Mouse (Mus musculus) midbrain, postnatal 0 days (tissue): ENCODE data around the gene Hist1h2bj. TPM values are rescaled to one million over a fixed set of nuclear protein-coding genes. Genes with fewer than 3 reads are reported as not detected.

Experiments used
- ATAC-seq: fragments of 200-750 bp; cut with Nextera tagmentation; 2 replicates; pipeline ENCODE4 v1.8.0; 2017; ENCODE audit warnings: moderate number of reproducible peaks, mild to moderate bottlenecking, moderate TSS enrichment, moderate library complexity; ENCODE audit not compliant: low FRiP score
- DNase-seq: peaks from one replicate; pipeline ENCODE4 v3.0.0-alpha.2; 2015; ENCODE audit warnings: low spot score
- H3K27ac ChIP-seq: fragments of 300-500 bp; sonication (generic); 2 replicates; pipeline ENCODE4 v1.5.1; 2014; ENCODE audit warnings: low read depth, mild to moderate bottlenecking, low read length, mixed read lengths
- H3K27me3 ChIP-seq: fragments of 300-500 bp; sonication (generic); 2 replicates; pipeline ENCODE4 v1.6.1; 2014; ENCODE audit warnings: low read length, control low read depth, mixed read lengths; ENCODE audit not compliant: insufficient read depth
- H3K36me3 ChIP-seq: fragments of 300-500 bp; sonication (generic); 2 replicates; pipeline ENCODE4 v1.6.1; 2014; ENCODE audit warnings: low read length, control low read depth, mixed read lengths; ENCODE audit not compliant: insufficient read depth
- H3K4me1 ChIP-seq: fragments of 300-500 bp; sonication (generic); 2 replicates; pipeline ENCODE4 v1.6.1; 2014; ENCODE audit warnings: mild to moderate bottlenecking, control low read depth, antibody characterized with exemption, low read length, mixed read lengths; ENCODE audit not compliant: insufficient read depth
- H3K4me2 ChIP-seq: fragments of 300-500 bp; sonication (generic); 2 replicates; pipeline ENCODE4 v1.6.1; 2014; ENCODE audit warnings: low read depth, mild to moderate bottlenecking, low read length, mixed read lengths; ENCODE audit not compliant: poor library complexity, severe bottlenecking
- H3K4me3 ChIP-seq: fragments of 300-500 bp; sonication (generic); 2 replicates; pipeline ENCODE4 v1.5.1; 2014; ENCODE audit warnings: low read depth, mild to moderate bottlenecking, low read length, moderate library complexity
- H3K9ac ChIP-seq: fragments of 300-500 bp; sonication (generic); replicated peaks from 2 replicates; pipeline ENCODE4 v1.6.1; 2014; ENCODE audit warnings: mild to moderate bottlenecking, low read length, moderate library complexity, mixed read lengths; ENCODE audit not compliant: poor library complexity, severe bottlenecking
- H3K9me3 ChIP-seq: fragments of 300-500 bp; sonication (generic); 2 replicates; pipeline ENCODE4 v1.6.1; 2016; ENCODE audit warnings: low read length, control low read depth
- CTCF ChIP-seq: IDR thresholded peaks from 2 replicates; pipeline ENCODE4 v1.5.1; 2016; ENCODE audit warnings: antibody characterized with exemption, mild to moderate bottlenecking
- whole genome bisulfite sequencing: fragments of 180-500 bp; shearing (Covaris S2); extraction: QIAGEN DNeasy Blood & Tissue Kit; methylation state at CpG from one replicate; pipeline ENCODE4 v1.1.7; 2014; 5-methylcytosine and 5-hydroxymethylcytosine counted together
- polyA plus RNA-seq: library from polyadenylated mRNA; unstranded; fragments of >200 nt; fragmentation: Nextera tagmentation; extraction: Ambion mirVana; gene quantifications from 2 replicates; pipeline ENCODE4 v1.2.1, GENCODE M21; 2015
- total RNA-seq: library from RNA; depleted of rRNA; stranded (reverse); fragments of >200 nt; gene quantifications from 2 replicates; pipeline ENCODE4 v1.2.3, GENCODE M21; 2014

Gene Hist1h2bj
- total and polyA plus RNA-seq, 2 experiments from 2014 or later, result 3.2 to 335 TPM

DNA sequence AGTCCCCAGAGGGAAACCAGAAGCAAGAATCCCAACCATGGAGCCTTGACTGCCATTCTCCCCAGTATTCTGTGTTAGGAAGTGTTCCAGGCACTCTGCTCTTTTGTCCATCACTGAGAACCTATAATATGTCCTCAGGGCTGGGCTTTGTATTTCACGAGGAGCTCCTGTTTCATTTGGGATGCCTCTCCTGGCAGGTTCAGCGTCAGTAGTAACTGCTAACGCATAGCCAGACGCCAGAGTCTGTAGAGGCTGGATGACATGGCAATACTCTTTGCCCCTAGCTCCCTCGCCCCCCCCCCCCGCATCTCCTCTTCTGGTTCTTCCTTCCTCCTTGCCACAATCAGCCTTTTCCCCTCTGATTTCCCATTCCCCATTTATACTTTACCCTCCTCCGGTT lies 33.4 kb upstream of the Hist1h2bj start, which contains the start of gene Prss16:
Prss16 (minus strand) TSS at position 101 of the 400 bp plus-strand sequence.
- H3K9me3 ChIP-seq, result no peaks in the 10 kb centered on the region
- 36% methylated on average over 7 of the region's 7 CpGs for WGBS
- peaks cover 6% of the 10 kb centered on the region for H3K4me1 ChIP-seq
- ATAC-seq, result no peak
- no peak within 1 kb of the TSS for H3K27ac ChIP-seq
- no peak within 1 kb of the TSS for H3K4me2 ChIP-seq
- H3K27me3 ChIP-seq, result peaks cover 82% of the 10 kb centered on the region
- H3K36me3 ChIP-seq, result no peaks in the 10 kb centered on the region
- no peak within 1 kb of the TSS for H3K9ac ChIP-seq
- TF ChIP-seq CTCF, result no peak
- DNase-seq, result no peak
- H3K4me3 ChIP-seq, result no peak within 1 kb of the TSS

DNA sequence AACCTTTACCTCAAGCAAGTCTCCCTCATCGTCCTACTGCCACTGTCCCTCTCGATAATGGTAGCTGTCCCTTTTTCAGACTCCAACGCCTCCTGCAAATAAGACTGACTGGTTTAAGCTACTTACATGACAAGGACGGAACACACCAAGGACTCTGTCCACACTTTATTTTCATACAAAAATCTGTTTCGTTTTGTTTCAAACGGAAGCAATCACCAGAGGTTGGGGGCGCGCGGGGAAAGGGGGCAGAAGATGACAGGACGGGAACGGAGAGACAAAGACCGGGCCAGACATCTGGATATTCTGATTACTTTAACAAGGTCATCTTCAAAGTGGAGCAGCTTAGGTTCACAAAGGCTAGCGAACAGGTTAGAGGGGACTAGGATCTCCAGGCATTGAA lies 29.3 kb upstream of the Hist1h2bj start:
- Histone ChIP-seq H3K4me1 (no peaks in the 10 kb centered on the region), H3K9me3 (no peaks in the 10 kb centered on the region), H3K9ac (no peak overlapping the region), H3K4me3 (no peak overlapping the region), H3K4me2 (no peak overlapping the region), H3K36me3 (no peaks in the 10 kb centered on the region), H3K27ac (no peak overlapping the region), H3K27me3 (peaks cover 76% of the 10 kb centered on the region)
- DNase-seq (no peak), ATAC-seq (no peak)
- WGBS, result 25% methylated on average over 13 of the region's 13 CpGs
- no peak for TF ChIP-seq CTCF

DNA sequence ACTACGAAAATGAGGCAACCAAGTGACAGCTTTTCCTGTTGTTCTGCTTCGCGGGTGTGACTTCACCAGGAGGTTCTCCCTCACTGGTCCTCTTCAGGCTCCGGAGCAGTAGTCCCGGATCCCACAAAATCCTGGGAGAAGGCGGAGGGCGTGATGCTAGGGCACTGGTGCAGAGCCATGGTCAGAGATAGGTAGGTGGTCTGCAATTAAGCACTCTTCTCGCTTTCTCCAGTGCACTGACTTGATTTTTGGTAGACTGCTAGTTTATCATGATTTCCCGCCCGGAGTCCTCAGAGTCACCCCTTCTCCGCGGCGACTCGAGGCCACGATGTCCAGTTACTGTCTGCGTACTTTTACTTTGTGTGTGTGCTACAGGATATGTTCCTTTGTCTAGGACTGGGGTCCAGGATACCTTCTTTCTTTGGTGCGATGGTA lies 28.6 kb upstream of the Hist1h2bj start:
- H3K9me3 ChIP-seq, result no peaks in the 10 kb centered on the region
- no peaks in the 10 kb centered on the region for H3K36me3 ChIP-seq
- no peak overlapping the region for H3K9ac ChIP-seq
- no peak overlapping the region for H3K27ac ChIP-seq
- ATAC-seq (no peak), DNase-seq (no peak)
- H3K4me1 ChIP-seq, result no peaks in the 10 kb centered on the region
- peaks cover 76% of the 10 kb centered on the region for H3K27me3 ChIP-seq
- TF ChIP-seq CTCF, result no peak
- H3K4me2 ChIP-seq, result no peak overlapping the region
- no peak overlapping the region for H3K4me3 ChIP-seq
- 21% methylated on average over 17 of the region's 17 CpGs for WGBS

DNA sequence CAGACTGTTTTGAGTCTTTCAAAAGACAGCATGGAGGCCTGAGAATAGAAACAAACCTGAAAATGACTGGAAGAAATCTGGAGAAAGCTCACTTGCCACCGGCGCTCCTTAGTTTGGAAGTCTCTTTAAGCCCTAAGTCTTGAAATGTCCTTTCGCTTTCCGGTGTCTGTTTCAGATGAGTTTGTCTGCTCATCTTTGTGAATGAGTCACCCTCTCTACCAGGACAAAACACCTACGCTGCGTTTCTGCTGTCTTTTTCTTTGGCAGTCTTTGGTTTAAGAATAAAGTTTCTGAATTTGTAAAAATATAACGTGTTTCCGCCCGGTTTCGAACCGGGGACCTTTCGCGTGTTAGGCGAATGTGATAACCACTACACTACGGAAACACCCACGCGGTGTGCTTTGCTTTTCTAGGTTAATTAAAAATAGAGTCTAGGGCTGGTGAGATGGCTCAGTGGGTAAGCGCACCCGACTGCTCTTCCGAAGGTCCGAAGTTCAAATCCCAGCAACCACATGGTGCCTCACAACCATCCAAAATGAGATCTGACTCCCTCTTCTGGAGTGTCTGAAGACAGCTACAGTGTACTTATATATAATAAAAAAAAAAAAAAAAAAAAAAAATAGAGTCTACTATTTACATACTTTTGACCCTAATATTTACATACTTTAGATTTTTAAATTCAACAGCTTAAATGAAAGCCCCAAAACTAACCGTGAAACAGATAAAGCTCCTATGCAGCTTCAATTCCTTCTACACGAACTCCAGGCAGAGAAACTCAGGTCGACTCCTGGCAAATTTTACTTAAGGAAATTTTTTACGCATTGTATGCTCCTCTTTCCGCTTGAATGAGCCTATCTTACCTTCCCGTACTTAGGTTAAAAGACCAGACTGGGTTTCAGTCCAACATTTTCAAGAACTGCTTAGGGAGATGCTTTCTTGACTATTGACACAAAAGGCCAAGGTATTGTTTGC lies 27.2 kb upstream of the Hist1h2bj start:
- Histone ChIP-seq H3K27me3 (peaks cover 64% of the 10 kb centered on the region), H3K27ac (no peak overlapping the region), H3K4me1 (no peaks in the 10 kb centered on the region), H3K4me3 (no peak overlapping the region), H3K9ac (no peak overlapping the region), H3K36me3 (no peaks in the 10 kb centered on the region), H3K4me2 (no peak overlapping the region), H3K9me3 (no peaks in the 10 kb centered on the region)
- TF ChIP-seq CTCF, result no peak
- DNase-seq (peak; percentile 74), ATAC-seq (0 out of 2 replicates have a peak, but pooled peaks have one; percentile 60)
- WGBS, result 16% methylated on average over 27 of the region's 27 CpGs

DNA sequence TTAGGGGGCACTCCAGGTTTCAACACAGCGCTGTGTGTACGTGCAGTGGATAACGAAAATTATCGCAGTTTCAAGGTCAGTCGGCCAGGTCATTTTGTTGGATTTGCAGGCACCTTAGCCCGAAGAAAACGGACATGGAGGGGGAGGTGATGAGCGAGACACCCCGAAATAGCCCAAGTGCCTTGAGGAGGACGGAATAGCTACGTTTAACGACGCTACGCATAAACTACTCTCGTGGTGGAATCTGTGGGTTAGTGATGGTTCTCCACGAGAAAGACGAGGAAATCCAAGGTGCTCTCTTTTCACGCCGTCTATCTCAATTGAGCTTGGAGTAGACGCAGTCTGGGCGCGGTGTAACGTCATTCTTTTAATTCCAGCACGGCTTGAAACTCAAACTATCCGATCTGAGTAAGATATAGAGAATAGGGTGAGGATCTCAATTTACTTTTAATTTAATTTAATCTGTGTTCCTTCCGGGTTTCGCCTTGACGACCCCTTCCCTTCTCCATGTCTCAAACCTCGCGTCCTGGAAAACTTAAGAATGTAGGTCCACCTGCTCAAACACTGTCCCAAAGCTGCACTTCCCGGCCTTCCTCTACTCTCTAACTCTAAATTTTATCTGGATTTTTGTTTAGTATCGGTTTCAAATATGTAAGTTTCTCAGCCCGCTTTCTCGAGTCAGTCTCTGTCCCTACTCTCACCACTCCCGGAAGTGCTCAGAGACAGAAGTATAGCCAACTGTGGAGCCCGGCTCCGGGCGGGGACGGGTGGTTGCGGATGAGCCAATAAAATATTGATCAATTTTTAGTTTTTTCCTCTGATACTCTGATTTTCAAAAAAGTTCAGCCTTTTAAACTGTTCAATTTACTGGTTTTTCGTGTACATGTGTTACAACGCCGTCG lies 22.8 kb upstream of the Hist1h2bj start:
- Histone ChIP-seq H3K9ac (no peak overlapping the region), H3K4me2 (peak overlapping the region; percentile 45), H3K4me1 (no peaks in the 10 kb centered on the region), H3K36me3 (no peaks in the 10 kb centered on the region), H3K27ac (no peak overlapping the region), H3K9me3 (no peaks in the 10 kb centered on the region), H3K27me3 (peaks cover 34% of the 10 kb centered on the region), H3K4me3 (peak overlapping the region; percentile 29)
- ATAC-seq (no peak), DNase-seq (no peak)
- WGBS, result 2% methylated on average over 44 of the region's 44 CpGs
- TF ChIP-seq CTCF, result no peak
